12 mouse cellular contexts compared by ENCODE assay signal in the genomic region with DNA sequence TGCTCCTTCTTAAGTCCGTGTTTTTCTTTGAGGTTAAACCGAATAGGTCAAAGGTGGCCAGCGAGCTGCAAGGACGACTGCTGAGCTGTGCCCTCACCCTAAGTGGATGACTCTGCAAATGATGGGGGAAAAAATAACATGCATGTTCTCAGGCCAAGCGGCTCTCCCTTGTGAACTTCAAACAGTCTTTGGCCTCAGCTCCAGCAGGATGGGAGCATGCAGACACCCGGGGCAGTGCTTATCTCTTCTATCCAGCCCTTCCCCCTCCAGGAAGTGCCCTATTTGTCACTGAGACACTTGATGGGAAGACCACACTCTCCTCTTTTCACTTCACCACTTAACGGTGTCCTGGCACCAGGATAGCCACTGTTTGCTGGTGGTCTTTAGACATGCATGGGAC.
DNase-seq lines count a peak whose midpoint lies in the region; ATAC-seq lines count a peak whose summit lies in the region.
"Had no signal": no experiment of that assay in that cellular context is flagged by ENCODE, and none has a peak within 500 bp of the region (broad histone marks: within the 10 kb centered on the region; RNA-seq: fewer than 3 reads in every experiment).

No protein-coding gene starts in this region.

- no peaks in the 10 kb centered on the region for H3K9me3 ChIP-seq in heart, embryonic 15.5 days (replicated peaks)
- H3K9me3 ChIP-seq in liver, embryonic 12.5 days (replicated peaks): no peaks in the 10 kb centered on the region
- H3K9me3 ChIP-seq: limb, embryonic 12.5 days had no signal

- no peak overlapping the region for H3K4me2 ChIP-seq in heart, embryonic 15.5 days
- no peak overlapping the region for H3K4me2 ChIP-seq in liver, embryonic 12.5 days
- H3K4me2 ChIP-seq: limb, embryonic 12.5 days had no signal

- H3K4me3 ChIP-seq in heart, embryonic 15.5 days: no peak overlapping the region
- H3K4me3 ChIP-seq in liver, embryonic 12.5 days: no peak overlapping the region
- H3K4me3 ChIP-seq: limb, embryonic 12.5 days had no signal

- H3K27ac ChIP-seq in heart, embryonic 15.5 days: 0 out of 2 replicates have a peak overlapping the region, but pooled peaks have one; percentile 39
- no peak overlapping the region for H3K27ac ChIP-seq in liver, embryonic 12.5 days
- H3K27ac ChIP-seq: limb, embryonic 12.5 days had no signal

- H3K4me1 ChIP-seq in heart, embryonic 15.5 days (replicated peaks): peaks cover 24% of the 10 kb centered on the region
- H3K4me1 ChIP-seq in liver, embryonic 12.5 days: peaks cover 26% of the 10 kb centered on the region

- 28% methylated on average over 7 of the region's 7 CpGs for WGBS in heart, embryonic 15.5 days
- 10% methylated on average over 7 of the region's 7 CpGs for WGBS in liver, embryonic 12.5 days (ENCODE audit: insufficient replicate concordance)

- no peak overlapping the region for H3K9ac ChIP-seq in heart, embryonic 15.5 days
- no peak overlapping the region for H3K9ac ChIP-seq in liver, embryonic 12.5 days
- H3K9ac ChIP-seq: limb, embryonic 12.5 days had no signal

- no peak; the same call in 1 of the 2 replicates for ATAC-seq in heart, embryonic 15.5 days (replicated peaks; ENCODE audit: insufficient number of reproducible peaks, insufficient read depth, low FRiP score, low read depth)
- ATAC-seq in liver, embryonic 12.5 days: peak; percentile 61
- ATAC-seq in megakaryocyte-erythroid progenitor cell, adult 5-6 weeks (replicated peaks; ENCODE audit: low FRiP score, low TSS enrichment, poor library complexity, severe bottlenecking): no peak
- ATAC-seq: hindbrain, embryonic 16.5 days; midbrain, embryonic 16.5 days had no signal

- H3K27me3 ChIP-seq in heart, embryonic 15.5 days: no peaks in the 10 kb centered on the region
- no peaks in the 10 kb centered on the region for H3K27me3 ChIP-seq in liver, embryonic 12.5 days (replicated peaks)
- H3K27me3 ChIP-seq: limb, embryonic 12.5 days had no signal

- DNase-seq in adrenal gland, postnatal 36 days: peak; percentile 32 to 38
- no peak for DNase-seq in adrenal gland, adult 8-10 months
- DNase-seq in kidney, adult 8-10 months: peak; percentile 29 to 41
- DNase-seq in kidney, postnatal 4 days: no peak
- no peak for DNase-seq in frontal cortex, postnatal 36 days (ENCODE audit: low spot score in 2 of 2)
- DNase-seq: B cell, adult 2 months had no signal

- H3K36me3 ChIP-seq in heart, embryonic 15.5 days: no peaks in the 10 kb centered on the region
- H3K36me3 ChIP-seq in liver, embryonic 12.5 days: no peaks in the 10 kb centered on the region
- H3K36me3 ChIP-seq: limb, embryonic 12.5 days had no signal

Comparison
In these comparisons a context has a peak if more than half of its experiments do, and no peak if none do; other contexts are left out.
1. DNase-seq: peak in adrenal gland, postnatal 36 days (2 of 2) and kidney, adult 8-10 months (2 of 2); none in adrenal gland, adult 8-10 months (single experiment), kidney, postnatal 4 days (0 of 2) and frontal cortex, postnatal 36 days (0 of 2).